Mouse (Mus musculus): ENCODE measurements around the gene Dsn1. TPM values are rescaled to one million over a fixed set of nuclear protein-coding genes. Genes with fewer than 3 reads are reported as not detected.

The Dsn1 gene
- polyA plus RNA-seq, 1 experiment from 2014 or later = 48.7 TPM

Other genes starting within 250 kb of the Dsn1 start
- 96.2 and 98.7 TPM in 2 replicates for gene Myl9, start 231.7 kb downstream of the Dsn1 start, polyA plus RNA-seq (2014; fragmentation: Nextera tagmentation; extraction: Ambion mirVana)
- gene Tgif2, start 167.1 kb downstream of the Dsn1 start, polyA plus RNA-seq (2014; fragmentation: Nextera tagmentation; extraction: Ambion mirVana) = 85.1 and 92.7 TPM in 2 replicates
- 4.9 and 5.6 TPM in 2 replicates for gene 4930518I15Rik, start 149.2 kb downstream of the Dsn1 start, polyA plus RNA-seq (2014; fragmentation: Nextera tagmentation; extraction: Ambion mirVana)
- 172 and 183 TPM in 2 replicates for gene Rab5if, start 144.0 kb downstream of the Dsn1 start, polyA plus RNA-seq (2014; fragmentation: Nextera tagmentation; extraction: Ambion mirVana)
- gene Sla2, start 120.0 kb downstream of the Dsn1 start, polyA plus RNA-seq (2014; fragmentation: Nextera tagmentation; extraction: Ambion mirVana) = 0.44 and 0.74 TPM in 2 replicates
- gene Ndrg3, start 15.1 kb downstream of the Dsn1 start, polyA plus RNA-seq (2014; fragmentation: Nextera tagmentation; extraction: Ambion mirVana) = 54.2 and 58.9 TPM in 2 replicates
- 6.6 and 7.6 TPM in 2 replicates for gene Soga1, start 72.1 kb upstream of the Dsn1 start, polyA plus RNA-seq (2014; fragmentation: Nextera tagmentation; extraction: Ambion mirVana)
- gene Tldc2, start 79.9 kb upstream of the Dsn1 start, polyA plus RNA-seq (2014; fragmentation: Nextera tagmentation; extraction: Ambion mirVana) = not detected in 2 replicates
- gene Samhd1, start 128.1 kb upstream of the Dsn1 start, polyA plus RNA-seq (2014; fragmentation: Nextera tagmentation; extraction: Ambion mirVana) = 18.7 and 22.8 TPM in 2 replicates
- 29.3 and 31.0 TPM in 2 replicates for gene Rbl1, start 197.4 kb upstream of the Dsn1 start, polyA plus RNA-seq (2014; fragmentation: Nextera tagmentation; extraction: Ambion mirVana)